Mouse (Mus musculus): Measurements from ENCODE around the gene Slc39a10. TPM values are rescaled to one million over a fixed set of nuclear protein-coding genes. Genes with fewer than 3 reads are reported as not detected.

The Slc39a10 gene
- total and polyA plus RNA-seq, 2 experiments from 2014 or later, result 52.9 to 85.3 TPM

DNA sequence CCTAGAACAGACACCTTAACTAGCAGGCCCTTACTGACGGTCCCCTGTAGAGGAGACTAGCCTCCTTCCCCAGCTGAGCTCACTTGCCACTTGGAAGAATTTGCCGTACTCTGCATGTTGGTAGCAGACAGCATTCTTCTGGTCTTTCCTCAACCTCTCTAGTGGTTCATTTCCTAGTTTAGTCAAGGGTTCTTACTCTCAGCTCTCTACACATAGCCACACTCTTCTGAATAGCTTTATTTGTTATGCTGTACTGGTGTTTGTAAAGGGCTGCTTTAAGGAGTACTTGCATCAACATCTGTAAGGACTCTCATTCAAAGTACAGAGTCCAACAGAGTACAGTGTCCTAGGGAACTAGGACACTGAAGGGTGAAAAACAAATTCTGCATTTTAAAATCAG lies 29.2 kb downstream of the Slc39a10 start:
- no peak for TF ChIP-seq CTCF (IDR thresholded peaks at IDR 0.05)
- 88% methylated on average over 2 of the region's 2 CpGs for WGBS
- DNase-seq (ENCODE audit: low spot score), result no peak
- Histone ChIP-seq H3K4me1 (ENCODE audit: insufficient read depth, low read length) (no peaks in the 10 kb centered on the region), H3K27me3 (ENCODE audit: insufficient read depth, low read length) (no peaks in the 10 kb centered on the region), H3K4me3 (ENCODE audit: low read depth, low read length) (no peak overlapping the region), H3K27ac (ENCODE audit: low read depth, low read length) (no peak overlapping the region), H3K4me2 (ENCODE audit: low read depth, low read length, poor library complexity, severe bottlenecking) (no peak overlapping the region), H3K36me3 (ENCODE audit: insufficient read depth, low read length) (no peaks in the 10 kb centered on the region), H3K9me3 (ENCODE audit: low read length) (no peaks in the 10 kb centered on the region), H3K9ac (replicated peaks; ENCODE audit: low read length, poor library complexity, severe bottlenecking) (no peak overlapping the region)
- no peak for ATAC-seq (ENCODE audit: low FRiP score)

DNA sequence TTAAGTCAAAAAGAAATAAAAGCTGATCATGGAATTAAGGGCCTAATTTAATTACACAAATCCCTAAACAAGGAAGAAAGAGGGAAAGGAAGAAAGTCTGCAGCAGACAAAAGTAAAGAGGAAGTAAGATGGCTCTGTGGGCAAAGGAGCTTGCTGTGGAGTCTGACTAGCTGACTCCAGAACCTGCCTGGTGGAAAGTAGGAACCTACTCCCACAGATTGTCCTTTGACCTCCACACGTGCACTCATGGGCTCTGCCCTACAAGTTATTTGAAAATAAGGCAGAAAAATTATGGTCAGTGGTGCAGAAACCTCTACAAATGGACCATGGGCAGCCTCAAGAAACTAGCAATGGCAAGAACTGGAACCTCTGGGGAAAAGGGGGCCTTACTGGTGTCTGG lies 32.6 kb downstream of the Slc39a10 start:
- no peaks in the 10 kb centered on the region for H3K9me3 ChIP-seq (ENCODE audit: low read length)
- DNase-seq (ENCODE audit: low spot score), result no peak
- H3K9ac ChIP-seq (replicated peaks; ENCODE audit: low read length, poor library complexity, severe bottlenecking), result no peak overlapping the region
- no peak for TF ChIP-seq CTCF (IDR thresholded peaks at IDR 0.05)
- H3K4me1 ChIP-seq (ENCODE audit: insufficient read depth, low read length), result no peaks in the 10 kb centered on the region
- no peak for ATAC-seq (ENCODE audit: low FRiP score)
- no peak overlapping the region for H3K27ac ChIP-seq (ENCODE audit: low read depth, low read length)
- WGBS, result 85% methylated on average over 1 of the region's 1 CpGs
- H3K27me3 ChIP-seq (ENCODE audit: insufficient read depth, low read length), result no peaks in the 10 kb centered on the region
- no peak overlapping the region for H3K4me3 ChIP-seq (ENCODE audit: low read depth, low read length)
- H3K4me2 ChIP-seq (ENCODE audit: low read depth, low read length, poor library complexity, severe bottlenecking), result no peak overlapping the region
- no peaks in the 10 kb centered on the region for H3K36me3 ChIP-seq (ENCODE audit: insufficient read depth, low read length)

DNA sequence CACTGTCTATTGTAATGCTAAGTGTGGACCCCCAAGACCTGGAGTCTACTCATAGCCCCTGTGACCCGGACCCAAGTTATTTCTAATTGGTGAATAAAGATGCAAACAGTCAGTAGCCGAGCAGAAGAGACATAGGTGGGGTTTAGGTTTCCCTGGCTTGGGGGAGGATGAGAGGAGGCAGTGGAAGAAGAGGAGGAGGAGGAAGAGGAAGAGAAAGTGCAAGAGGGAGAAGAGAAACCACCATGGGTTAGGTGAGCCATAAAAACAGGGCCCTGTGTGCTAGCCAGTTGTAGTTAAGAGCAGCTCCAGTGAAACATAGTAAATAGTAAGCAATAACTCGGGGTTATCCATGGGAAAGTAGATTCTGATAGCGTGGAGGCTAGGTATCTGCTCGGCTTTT lies 34.1 kb downstream of the Slc39a10 start:
- Histone ChIP-seq H3K9me3 (ENCODE audit: low read length) (no peaks in the 10 kb centered on the region), H3K4me1 (ENCODE audit: insufficient read depth, low read length) (no peaks in the 10 kb centered on the region), H3K4me3 (ENCODE audit: low read depth, low read length) (no peak overlapping the region), H3K9ac (replicated peaks; ENCODE audit: low read length, poor library complexity, severe bottlenecking) (no peak overlapping the region), H3K27me3 (ENCODE audit: insufficient read depth, low read length) (no peaks in the 10 kb centered on the region), H3K27ac (ENCODE audit: low read depth, low read length) (no peak overlapping the region), H3K36me3 (ENCODE audit: insufficient read depth, low read length) (no peaks in the 10 kb centered on the region), H3K4me2 (ENCODE audit: low read depth, low read length, poor library complexity, severe bottlenecking) (no peak overlapping the region)
- no peak for DNase-seq (ENCODE audit: low spot score)
- 72% methylated on average over 5 of the region's 5 CpGs for WGBS
- ATAC-seq (ENCODE audit: low FRiP score), result no peak
- TF ChIP-seq CTCF (IDR thresholded peaks at IDR 0.05), result no peak

DNA sequence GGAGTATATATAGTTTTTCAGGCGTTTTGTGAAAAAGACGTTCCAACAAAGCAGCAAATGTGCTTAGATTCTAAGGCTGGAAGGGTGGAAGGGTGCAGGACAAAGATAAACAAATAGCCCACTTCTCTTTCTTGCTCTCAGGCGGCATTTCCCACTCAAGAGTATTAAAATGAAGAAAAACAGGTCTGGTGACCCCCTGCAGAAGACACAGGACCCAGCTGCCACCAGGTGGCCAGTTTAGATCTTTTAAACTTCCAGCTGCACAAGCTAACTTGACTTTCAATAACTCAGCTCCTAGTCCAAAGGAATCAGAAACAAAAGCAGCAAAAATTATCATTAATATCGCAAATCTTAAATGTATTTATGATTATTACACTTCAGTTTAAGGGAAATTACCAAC lies 36.2 kb downstream of the Slc39a10 start:
- Histone ChIP-seq H3K4me3 (ENCODE audit: low read depth, low read length) (no peak overlapping the region), H3K27me3 (ENCODE audit: insufficient read depth, low read length) (no peaks in the 10 kb centered on the region), H3K9ac (replicated peaks; ENCODE audit: low read length, poor library complexity, severe bottlenecking) (no peak overlapping the region), H3K36me3 (ENCODE audit: insufficient read depth, low read length) (no peaks in the 10 kb centered on the region), H3K9me3 (ENCODE audit: low read length) (no peaks in the 10 kb centered on the region), H3K4me1 (ENCODE audit: insufficient read depth, low read length) (no peaks in the 10 kb centered on the region), H3K27ac (ENCODE audit: low read depth, low read length) (no peak overlapping the region), H3K4me2 (ENCODE audit: low read depth, low read length, poor library complexity, severe bottlenecking) (no peak overlapping the region)
- DNase-seq (ENCODE audit: low spot score) (no peak), ATAC-seq (ENCODE audit: low FRiP score) (no peak)
- TF ChIP-seq CTCF (IDR thresholded peaks at IDR 0.05), result no peak; the same call in 1 of the 2 replicates
- WGBS, result 61% methylated on average over 4 of the region's 4 CpGs

DNA sequence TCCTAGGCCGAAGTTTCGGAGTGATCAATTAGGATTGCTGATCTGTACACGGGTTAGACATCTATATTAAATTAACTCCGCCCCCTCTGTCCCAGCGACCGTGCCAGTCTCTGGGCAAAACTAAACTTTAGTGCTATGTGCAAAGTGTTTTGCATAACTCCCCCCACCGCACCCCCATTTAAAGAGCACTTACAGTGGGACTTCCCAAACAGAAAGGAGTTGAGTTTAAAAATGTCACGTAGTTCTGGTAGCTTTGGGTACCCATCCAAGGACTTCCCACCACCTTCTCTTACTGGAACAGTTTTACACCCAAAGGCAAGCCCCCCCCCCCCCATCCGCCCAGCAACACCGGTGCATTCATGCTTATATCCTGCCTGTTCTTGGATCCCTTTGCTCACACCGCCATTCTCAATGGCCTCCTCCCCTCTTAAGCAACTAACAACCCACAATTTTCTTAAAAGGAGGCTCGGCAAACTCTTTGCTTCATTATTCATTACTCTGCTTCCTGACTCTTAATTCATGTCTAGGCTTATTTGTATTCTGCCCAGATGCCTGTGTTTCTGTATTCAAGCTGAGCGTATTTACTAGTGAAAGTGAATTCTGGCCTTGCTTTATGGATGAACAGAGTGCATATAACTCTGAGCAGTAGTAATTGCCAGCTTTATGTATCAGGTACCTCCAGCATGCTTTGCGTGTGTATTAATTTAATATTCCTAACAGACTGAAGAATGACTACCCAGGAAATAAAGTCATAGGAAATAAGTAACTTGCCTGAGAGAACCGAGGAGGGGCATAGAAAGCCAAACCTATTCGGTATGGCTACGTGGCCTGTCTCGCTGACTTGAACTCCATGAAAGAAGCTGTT lies 38.4 kb downstream of the Slc39a10 start:
- ATAC-seq (ENCODE audit: low FRiP score), result no peak; the same call in 1 of the 2 replicates
- 21% methylated on average over 18 of the region's 18 CpGs for WGBS
- TF ChIP-seq CTCF (IDR thresholded peaks at IDR 0.05), result no peak

DNA sequence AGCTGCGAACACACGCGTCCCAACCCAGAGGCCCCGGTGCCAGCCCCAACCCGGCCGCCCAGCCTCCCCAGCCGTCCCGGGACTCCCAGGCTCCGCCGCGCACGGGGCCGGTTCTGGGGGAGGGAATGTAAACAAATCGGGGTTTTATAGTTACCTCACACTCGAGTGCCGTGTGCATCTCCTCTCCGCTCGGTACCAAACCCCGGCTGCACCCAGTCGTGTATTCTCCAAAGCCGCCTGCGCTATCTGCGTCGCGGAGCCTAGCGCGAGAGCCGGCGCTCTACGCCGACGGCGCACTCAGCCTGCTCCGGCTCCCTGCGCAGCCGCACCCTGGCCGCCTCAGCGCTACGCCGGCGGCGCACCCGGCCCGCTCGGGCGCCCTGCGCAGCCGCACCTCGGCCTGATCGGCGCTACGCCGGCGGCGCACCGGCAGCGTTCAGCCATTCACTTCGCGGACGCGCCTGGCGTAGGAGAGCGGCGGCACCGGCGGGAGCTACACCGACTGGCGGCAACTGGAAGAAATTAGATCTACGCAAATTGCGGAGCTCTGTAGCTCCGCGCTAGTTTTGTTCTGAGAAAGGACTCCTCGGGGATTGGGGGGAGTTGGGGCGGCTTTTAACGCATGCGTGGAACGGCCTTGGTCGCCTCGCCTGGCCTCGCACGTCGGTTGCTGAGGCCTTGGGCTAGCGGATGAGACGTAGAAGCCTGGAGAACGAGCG lies 39.2 kb downstream of the Slc39a10 start:
- DNase-seq (ENCODE audit: low spot score) (peak; percentile 99), ATAC-seq (ENCODE audit: low FRiP score) (peak; percentile 96)
- Histone ChIP-seq H3K4me3 (ENCODE audit: low read depth, low read length) (peak overlapping the region; percentile 97), H3K36me3 (ENCODE audit: insufficient read depth, low read length) (no peaks in the 10 kb centered on the region), H3K9me3 (ENCODE audit: low read length) (no peaks in the 10 kb centered on the region), H3K9ac (replicated peaks; ENCODE audit: low read length, poor library complexity, severe bottlenecking) (peak overlapping the region; percentile 99), H3K4me2 (ENCODE audit: low read depth, low read length, poor library complexity, severe bottlenecking) (peak overlapping the region; percentile 73), H3K27me3 (ENCODE audit: insufficient read depth, low read length) (no peaks in the 10 kb centered on the region), H3K27ac (ENCODE audit: low read depth, low read length) (peak overlapping the region; percentile 99), H3K4me1 (ENCODE audit: insufficient read depth, low read length) (no peaks in the 10 kb centered on the region)
- under 1% methylated on average over 81 of the region's 86 CpGs for WGBS
- peak; percentile 49 for TF ChIP-seq CTCF (IDR thresholded peaks at IDR 0.05)

More for the DNA sequence above, 38.4 kb downstream of the Slc39a10 start:
- Histone ChIP-seq H3K4me1 (ENCODE audit: insufficient read depth, low read length) (no peaks in the 10 kb centered on the region), H3K9me3 (ENCODE audit: low read length) (no peaks in the 10 kb centered on the region), H3K27me3 (ENCODE audit: insufficient read depth, low read length) (no peaks in the 10 kb centered on the region), H3K4me3 (ENCODE audit: low read depth, low read length) (peak overlapping the region; percentile 97), H3K4me2 (ENCODE audit: low read depth, low read length, poor library complexity, severe bottlenecking) (peak overlapping the region; percentile 73), H3K36me3 (ENCODE audit: insufficient read depth, low read length) (no peaks in the 10 kb centered on the region), H3K9ac (replicated peaks; ENCODE audit: low read length, poor library complexity, severe bottlenecking) (peak overlapping the region; percentile 50), H3K27ac (ENCODE audit: low read depth, low read length) (peak overlapping the region; percentile 99)
- peak; percentile 47 for DNase-seq (ENCODE audit: low spot score)
